Comparison of ENCODE assay signal across 24 mouse cellular contexts in the genomic region with DNA sequence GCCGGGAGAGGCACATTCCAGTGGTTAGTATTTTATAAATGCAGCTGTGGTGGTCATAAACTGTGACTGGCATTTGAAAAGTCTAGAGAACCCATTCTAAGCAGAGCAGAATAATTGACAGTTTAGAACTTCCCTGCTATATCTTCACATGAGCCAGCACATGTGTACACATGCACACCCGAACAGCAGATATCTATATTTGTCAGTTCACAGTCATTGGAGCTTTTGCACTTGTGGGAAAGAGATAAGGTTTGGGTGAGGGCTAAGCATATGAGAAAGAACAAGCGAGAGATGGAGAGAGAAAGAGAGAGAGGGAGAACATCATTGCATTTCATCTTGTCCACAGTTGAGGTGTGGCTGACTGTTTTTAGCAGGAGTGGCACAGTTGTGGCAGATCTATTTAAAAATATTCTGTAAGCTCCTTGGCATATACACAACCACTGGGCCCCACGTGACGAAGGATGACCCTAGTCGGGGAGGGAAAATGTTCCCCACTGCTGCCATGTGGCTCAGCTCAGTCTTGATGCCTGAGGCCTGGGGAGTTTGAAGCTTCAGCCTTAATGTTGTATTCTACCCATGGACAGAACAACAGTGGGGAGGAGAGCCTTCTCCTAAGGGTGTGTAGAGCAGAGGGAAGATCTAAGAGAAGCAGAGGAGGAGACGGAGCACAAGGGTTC.
DNase-seq lines count a peak whose midpoint lies in the region; ATAC-seq and TF ChIP-seq lines count a peak whose summit lies in the region.
"Had no signal": no experiment of that assay in that cellular context is flagged by ENCODE, and none has a peak within 500 bp of the region (broad histone marks: within the 10 kb centered on the region; RNA-seq: fewer than 3 reads in every experiment).

No protein-coding gene starts in this region.

- no peak overlapping the region for H3K9ac ChIP-seq in stomach, embryonic 14.5 days (replicated peaks; ENCODE audit: low read depth, low read length)
- H3K9ac ChIP-seq in stomach, postnatal 0 days (ENCODE audit: low read length) = no peak overlapping the region
- H3K9ac ChIP-seq in liver, embryonic 14.5 days (replicated peaks) = peak overlapping the region; percentile 32
- no peak overlapping the region for H3K9ac ChIP-seq in stomach, embryonic 15.5 days
- no peak overlapping the region for H3K9ac ChIP-seq in hindbrain, postnatal 0 days (replicated peaks; ENCODE audit: low read length)
- H3K9ac ChIP-seq: forebrain, embryonic 13.5 days; limb, embryonic 13.5 days; lung, embryonic 15.5 days; midbrain, embryonic 12.5 days; neural tube, embryonic 12.5 days had no signal

- no peak for TF ChIP-seq EP300 in stomach, postnatal 0 days (optimal IDR thresholded peaks at IDR 0.05)
- peak; percentile 94 for TF ChIP-seq EP300 in liver, embryonic 14.5 days (IDR thresholded peaks at IDR 0.05; ENCODE audit: low read depth)

- H3K27me3 ChIP-seq in stomach, embryonic 14.5 days (ENCODE audit: control insufficient read depth, insufficient read depth, low read length) = no peaks in the 10 kb centered on the region
- H3K27me3 ChIP-seq in stomach, postnatal 0 days (ENCODE audit: control insufficient read depth, insufficient read depth, low read length) = no peaks in the 10 kb centered on the region
- H3K27me3 ChIP-seq in erythroblast, embryonic 14.5 days (ENCODE audit: control insufficient read depth) = no peaks in the 10 kb centered on the region
- no peaks in the 10 kb centered on the region for H3K27me3 ChIP-seq in liver, embryonic 14.5 days (ENCODE audit: control insufficient read depth, insufficient read depth, low read length)
- no peaks in the 10 kb centered on the region for H3K27me3 ChIP-seq in stomach, embryonic 15.5 days (replicated peaks)
- no peaks in the 10 kb centered on the region for H3K27me3 ChIP-seq in hindbrain, postnatal 0 days (ENCODE audit: insufficient read depth, low read length)
- H3K27me3 ChIP-seq: forebrain, embryonic 13.5 days; limb, embryonic 13.5 days; lung, embryonic 15.5 days; midbrain, embryonic 12.5 days; neural tube, embryonic 12.5 days had no signal

- no peak for TF ChIP-seq CTCF in stomach, postnatal 0 days (IDR thresholded peaks at IDR 0.05; ENCODE audit: low read depth)
- TF ChIP-seq CTCF in liver, embryonic 14.5 days (IDR thresholded peaks at IDR 0.05; ENCODE audit: low read depth) = no peak
- no peak for TF ChIP-seq CTCF in hindbrain, postnatal 0 days (IDR thresholded peaks at IDR 0.05; ENCODE audit: low read depth)

- ATAC-seq in stomach, embryonic 14.5 days (ENCODE audit: insufficient number of reproducible peaks, insufficient read depth, low FRiP score, low read depth) = peak; percentile 53; the same call in 1 of the 2 replicates
- ATAC-seq in stomach, postnatal 0 days (ENCODE audit: low FRiP score, low TSS enrichment) = no peak
- ATAC-seq in liver, embryonic 14.5 days (ENCODE audit: insufficient read depth) = peak; percentile 95
- ATAC-seq in stomach, embryonic 15.5 days (ENCODE audit: insufficient read depth, low FRiP score, low read depth) = peak; percentile 83; the same call in 1 of the 2 replicates
- ATAC-seq in hindbrain, postnatal 0 days = no peak
- ATAC-seq: forebrain, embryonic 13.5 days had no signal

- H3K27ac ChIP-seq in stomach, embryonic 14.5 days (ENCODE audit: low read length) = no peak overlapping the region
- no peak overlapping the region for H3K27ac ChIP-seq in stomach, postnatal 0 days (replicated peaks)
- peak overlapping the region; percentile 92 for H3K27ac ChIP-seq in liver, embryonic 14.5 days
- no peak overlapping the region for H3K27ac ChIP-seq in stomach, embryonic 15.5 days
- no peak overlapping the region for H3K27ac ChIP-seq in hindbrain, postnatal 0 days
- H3K27ac ChIP-seq: forebrain, embryonic 13.5 days; heart, embryonic 10.5 days; limb, embryonic 13.5 days; lung, embryonic 15.5 days; macrophage; midbrain, embryonic 12.5 days; neural tube, embryonic 12.5 days had no signal

- WGBS in stomach, embryonic 14.5 days = 76% methylated on average over 7 of the region's 7 CpGs
- WGBS in stomach, postnatal 0 days = 81% methylated on average over 7 of the region's 7 CpGs
- 37% methylated on average over 7 of the region's 7 CpGs for WGBS in liver, embryonic 14.5 days (ENCODE audit: insufficient replicate concordance)
- 73% methylated on average over 7 of the region's 7 CpGs for WGBS in stomach, embryonic 15.5 days
- WGBS in hindbrain, postnatal 0 days = 87% methylated on average over 7 of the region's 7 CpGs

- no peak overlapping the region for H3K4me2 ChIP-seq in stomach, embryonic 14.5 days (replicated peaks; ENCODE audit: low read depth, low read length)
- H3K4me2 ChIP-seq in stomach, postnatal 0 days (replicated peaks; ENCODE audit: low read depth) = no peak overlapping the region
- H3K4me2 ChIP-seq in liver, embryonic 14.5 days (ENCODE audit: low read depth) = peak overlapping the region; percentile 51
- no peak overlapping the region for H3K4me2 ChIP-seq in stomach, embryonic 15.5 days
- H3K4me2 ChIP-seq in hindbrain, postnatal 0 days (ENCODE audit: low read depth, low read length) = no peak overlapping the region
- H3K4me2 ChIP-seq: forebrain, embryonic 13.5 days; limb, embryonic 13.5 days; lung, embryonic 15.5 days; midbrain, embryonic 12.5 days; neural tube, embryonic 12.5 days had no signal

- H3K36me3 ChIP-seq in stomach, embryonic 14.5 days (ENCODE audit: control insufficient read depth, insufficient read depth, low read length) = no peaks in the 10 kb centered on the region
- no peaks in the 10 kb centered on the region for H3K36me3 ChIP-seq in stomach, postnatal 0 days (ENCODE audit: control insufficient read depth, insufficient read depth, low read length)
- H3K36me3 ChIP-seq in erythroblast, embryonic 14.5 days (ENCODE audit: control insufficient read depth) = no peaks in the 10 kb centered on the region
- H3K36me3 ChIP-seq in liver, embryonic 14.5 days (replicated peaks; ENCODE audit: control insufficient read depth, insufficient read depth, low read depth) = no peaks in the 10 kb centered on the region
- no peaks in the 10 kb centered on the region for H3K36me3 ChIP-seq in stomach, embryonic 15.5 days
- H3K36me3 ChIP-seq in hindbrain, postnatal 0 days (ENCODE audit: insufficient read depth, low read length) = no peaks in the 10 kb centered on the region
- H3K36me3 ChIP-seq: heart, embryonic 10.5 days; limb, embryonic 13.5 days; lung, embryonic 15.5 days; midbrain, embryonic 12.5 days; neural tube, embryonic 12.5 days had no signal

- H3K9me3 ChIP-seq in stomach, embryonic 14.5 days (ENCODE audit: control insufficient read depth, low read depth, low read length) = no peaks in the 10 kb centered on the region
- H3K9me3 ChIP-seq in stomach, postnatal 0 days (ENCODE audit: control insufficient read depth, low read length) = no peaks in the 10 kb centered on the region
- H3K9me3 ChIP-seq in erythroblast, embryonic 14.5 days (ENCODE audit: control insufficient read depth, low read length) = no peaks in the 10 kb centered on the region
- no peaks in the 10 kb centered on the region for H3K9me3 ChIP-seq in liver, embryonic 14.5 days (ENCODE audit: control insufficient read depth, low read length)
- H3K9me3 ChIP-seq in stomach, embryonic 15.5 days = no peaks in the 10 kb centered on the region
- H3K9me3 ChIP-seq in hindbrain, postnatal 0 days (ENCODE audit: low read length) = no peaks in the 10 kb centered on the region
- H3K9me3 ChIP-seq: forebrain, embryonic 13.5 days; heart, embryonic 10.5 days; limb, embryonic 13.5 days; lung, embryonic 15.5 days; midbrain, embryonic 12.5 days; neural tube, embryonic 12.5 days had no signal

- no peak for DNase-seq in stomach, postnatal 0 days (ENCODE audit: low spot score)
- peak; percentile 63 to 69 (median 69) for DNase-seq in liver, embryonic 14.5 days (ENCODE audit: low read depth in 3 of 3, low spot score in 3 of 3)
- DNase-seq in thymus, postnatal 0 days (ENCODE audit: low spot score) = no peak
- DNase-seq in lung, postnatal 10 days = no peak
- DNase-seq in hindbrain, postnatal 0 days (ENCODE audit: low spot score) = no peak
- DNase-seq: adrenal gland, postnatal 14 days; cerebellum, adult 2 months; cerebellum, postnatal 36 days; gastrocnemius, postnatal 10 days; kidney, adult 8-10 months; kidney, postnatal 36 days; layer of hippocampus, adult 9-11 months; right cerebral cortex, adult 18-20 months; thymus, postnatal 25 days had no signal

- no peaks in the 10 kb centered on the region for H3K4me1 ChIP-seq in stomach, embryonic 14.5 days (ENCODE audit: control insufficient read depth, insufficient read depth, low read length)
- no peaks in the 10 kb centered on the region for H3K4me1 ChIP-seq in stomach, postnatal 0 days (replicated peaks; ENCODE audit: control insufficient read depth, insufficient read depth)
- H3K4me1 ChIP-seq in erythroblast, embryonic 14.5 days (ENCODE audit: control insufficient read depth) = peaks cover 44% of the 10 kb centered on the region
- peaks cover 32 to 36% of the 10 kb centered on the region in 2 experiments for H3K4me1 ChIP-seq in liver, embryonic 14.5 days (replicated peaks; ENCODE audit: control insufficient read depth in 2 of 2, insufficient read depth in 2 of 2, low read length in 1 of 2)
- H3K4me1 ChIP-seq in stomach, embryonic 15.5 days = no peaks in the 10 kb centered on the region
- no peaks in the 10 kb centered on the region for H3K4me1 ChIP-seq in hindbrain, postnatal 0 days (ENCODE audit: insufficient read depth, low read length)
- H3K4me1 ChIP-seq: forebrain, embryonic 13.5 days; limb, embryonic 13.5 days; lung, embryonic 15.5 days; midbrain, embryonic 12.5 days; neural tube, embryonic 12.5 days had no signal

- no peak overlapping the region for H3K4me3 ChIP-seq in stomach, embryonic 14.5 days (ENCODE audit: low read depth, low read length)
- H3K4me3 ChIP-seq in stomach, postnatal 0 days (ENCODE audit: low read depth, low read length) = no peak overlapping the region
- H3K4me3 ChIP-seq in erythroblast, embryonic 14.5 days (replicated peaks) = peak overlapping the region; percentile 26
- no peak overlapping the region for H3K4me3 ChIP-seq in liver, embryonic 14.5 days (ENCODE audit: insufficient read depth in 1 of 2, low read depth in 2 of 2, low read length in 2 of 2)
- H3K4me3 ChIP-seq in stomach, embryonic 15.5 days (replicated peaks) = no peak overlapping the region
- H3K4me3 ChIP-seq in hindbrain, postnatal 0 days (ENCODE audit: low read length) = no peak overlapping the region
- H3K4me3 ChIP-seq: forebrain, embryonic 13.5 days; heart, embryonic 10.5 days; limb, embryonic 13.5 days; lung, embryonic 15.5 days; midbrain, embryonic 12.5 days; neural tube, embryonic 12.5 days had no signal

Comparison
In these comparisons a context has a peak if more than half of its experiments do, and no peak if none do; other contexts are left out.
1. ATAC-seq: peak in stomach, embryonic 14.5 days (single experiment), liver, embryonic 14.5 days (single experiment) and stomach, embryonic 15.5 days (single experiment); none in stomach, postnatal 0 days (single experiment) and hindbrain, postnatal 0 days (single experiment).
2. DNase-seq: peak in liver, embryonic 14.5 days (3 of 3); none in stomach, postnatal 0 days (single experiment), thymus, postnatal 0 days (single experiment), lung, postnatal 10 days (single experiment) and hindbrain, postnatal 0 days (single experiment).